Mouse (Mus musculus) urinary bladder, postnatal 4 days (tissue): Measurements from ENCODE around the gene Smg6.

Source experiments
- DNase-seq, 2 experiments: peaks; one replicate each; pipeline ENCODE4 v3.0.0; 2021 to 2022; ENCODE audit warnings: low spot score in 2 of 2

The Smg6 gene

GRCm38 (mm10) chr11:74925577-74926387 lies at the start of gene Smg6, which contains the start of gene Srr:
Gene Smg6, plus strand, starts transcription at chr11:74925823.
Gene Srr, minus strand, starts transcription at chr11:74925948.
- peak; percentile 92 to 94 for DNase-seq

- DNase-seq = peak in 1 of 2 experiments; percentile 38
Measured at GRCm38 (mm10) chr11:74876801-74877200, 48.8 kb upstream of the Smg6 start.

- DNase-seq = no peak
Measured at GRCm38 (mm10) chr11:74880999-74881398, 44.6 kb upstream of the Smg6 start.

- DNase-seq = no peak
Measured at GRCm38 (mm10) chr11:74881979-74882378, 43.6 kb upstream of the Smg6 start.

- DNase-seq = no peak
Measured at GRCm38 (mm10) chr11:74883098-74883497, 42.5 kb upstream of the Smg6 start.

GRCm38 (mm10) chr11:74894619-74895018 lies 31.0 kb upstream of the Smg6 start:
- no peak for DNase-seq

GRCm38 (mm10) chr11:74895980-74896900 lies 29.4 kb upstream of the Smg6 start:
- DNase-seq = peak; percentile 61 to 65

GRCm38 (mm10) chr11:74896901-74897677 lies 28.5 kb upstream of the Smg6 start, which contains the start of gene Sgsm2:
Gene Sgsm2, minus strand, starts transcription at chr11:74897060.
- peak; percentile 65 to 69 for DNase-seq

- DNase-seq = peak; percentile 87 to 89
Measured at GRCm38 (mm10) chr11:74897678-74898516, 27.7 kb upstream of the Smg6 start, which contains the start of gene Tsr1. Gene Tsr1, plus strand, starts transcription at chr11:74898071.

GRCm38 (mm10) chr11:74898517-74898827 lies 27.2 kb upstream of the Smg6 start:
- no peak for DNase-seq

- DNase-seq = no peak
Measured at GRCm38 (mm10) chr11:74901555-74901954, 24.1 kb upstream of the Smg6 start.

- no peak for DNase-seq
Measured at GRCm38 (mm10) chr11:74902416-74902815, 23.2 kb upstream of the Smg6 start.

- no peak for DNase-seq
Measured at GRCm38 (mm10) chr11:74907850-74908249, 17.8 kb upstream of the Smg6 start.

GRCm38 (mm10) chr11:74908618-74909399 lies 16.8 kb upstream of the Smg6 start:
- no peak for DNase-seq

- no peak for DNase-seq
Measured at GRCm38 (mm10) chr11:74909978-74910377, 15.6 kb upstream of the Smg6 start.

- DNase-seq = no peak
Measured at GRCm38 (mm10) chr11:74912492-74912891, 13.1 kb upstream of the Smg6 start.

GRCm38 (mm10) chr11:74919249-74919648 lies 6.4 kb upstream of the Smg6 start:
- DNase-seq = no peak

GRCm38 (mm10) chr11:74924149-74924548 lies 1.5 kb upstream of the Smg6 start:
- no peak for DNase-seq

GRCm38 (mm10) chr11:74926388-74927005 lies 874 bp downstream of the Smg6 start:
- no peak for DNase-seq
